Mouse (Mus musculus) hindlimb bud, embryonic 11.5 days (tissue): Measurements from ENCODE around the gene Zfp385a.
A peak's percentile ranks its signal among the peaks of the same experiment; 100 is the strongest.
"Not testable (repeated sequence)": the region's sequence is repeated elsewhere in the genome, so short reads cannot be mapped to it uniquely, and the experiment has no call there.

Experiments
- DNase-seq: peaks from one replicate; pipeline ENCODE4 v3.0.0-alpha.2; 2012; ENCODE audit warnings: low read depth, low spot score; ENCODE audit errors: extremely low spot score

The Zfp385a gene

GRCm38 (mm10) chr15:103293375-103293774, 46.5 kb downstream of the Zfp385a start:
- no peak for DNase-seq

DNA sequence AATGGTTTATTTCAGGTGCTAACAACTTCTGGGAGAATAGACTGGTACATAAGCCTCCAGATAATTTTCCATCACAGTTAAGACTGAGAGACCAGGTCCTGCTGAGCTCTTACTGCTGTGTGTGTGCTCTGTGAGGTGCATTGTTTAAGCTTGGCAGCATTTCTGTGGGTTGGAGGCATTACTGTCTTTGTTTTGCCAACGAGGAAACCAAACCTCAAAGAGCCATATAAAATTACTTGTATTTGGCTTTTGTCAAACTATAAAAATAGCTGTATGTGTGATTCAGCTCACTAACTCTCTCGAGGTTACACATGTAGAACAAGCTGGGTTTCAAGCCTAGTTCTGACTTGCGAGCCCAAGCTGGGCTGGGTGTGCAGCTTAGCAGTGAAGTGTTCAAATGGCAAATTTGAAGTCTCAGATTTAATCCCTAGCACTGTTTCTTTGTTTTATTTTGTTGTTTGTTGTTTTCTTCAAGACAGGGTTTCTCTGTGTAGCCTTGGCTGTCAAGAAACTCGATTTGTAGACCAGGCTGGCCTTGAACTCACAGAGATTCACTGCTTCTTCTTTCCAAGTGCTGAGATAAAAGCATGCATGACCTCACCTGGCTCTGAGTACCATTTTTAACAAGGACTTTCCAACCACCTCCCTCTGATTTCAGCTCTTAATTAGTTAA, 47.1 kb downstream of the Zfp385a start:
- no peak for DNase-seq

DNA sequence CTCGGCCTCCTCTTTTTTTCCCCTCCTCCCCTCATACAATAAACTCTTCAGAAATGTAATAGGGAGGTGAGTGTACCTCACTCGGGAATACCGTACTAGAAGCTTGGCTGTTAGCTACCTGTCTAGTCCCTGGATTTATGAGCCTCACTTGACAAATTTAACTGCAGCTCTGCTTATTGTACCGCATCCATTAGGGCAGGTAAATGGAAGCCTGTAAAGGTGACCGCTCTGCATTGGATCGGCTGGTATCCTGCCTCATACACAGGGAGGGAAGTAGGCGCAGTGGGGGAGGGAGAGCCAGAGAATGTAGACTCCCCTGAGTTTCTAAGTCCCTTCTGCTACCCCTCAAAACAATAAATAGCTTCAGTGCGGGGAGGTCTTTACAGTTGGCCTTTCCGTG, 49.0 kb downstream of the Zfp385a start:
- no peak for DNase-seq

DNA sequence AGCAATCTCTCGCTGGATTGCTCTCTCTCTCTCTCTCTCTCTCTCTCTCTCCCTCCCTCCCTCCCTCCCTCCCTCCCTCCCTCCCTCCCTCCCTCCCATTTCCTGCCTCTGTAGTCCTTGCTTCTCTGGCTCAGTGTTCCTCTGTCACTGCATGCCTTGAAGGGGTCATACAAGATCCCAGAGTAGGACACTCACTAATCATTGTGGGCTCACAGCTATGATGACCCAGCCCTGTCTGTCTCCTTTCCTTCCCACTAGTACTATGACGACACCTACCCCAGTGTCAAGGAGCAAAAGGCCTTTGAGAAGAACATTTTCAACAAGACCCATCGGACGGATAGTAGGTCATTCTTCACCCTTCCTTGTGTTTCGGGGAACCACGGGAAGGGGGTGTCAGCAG, 49.5 kb downstream of the Zfp385a start:
- no peak for DNase-seq

- DNase-seq = no peak
These were observed 50.3 kb downstream of the Zfp385a start for GRCm38 (mm10) chr15:103289600-103289999.

GRCm38 (mm10) chr15:103285778-103286417, 54.0 kb downstream of the Zfp385a start:
- DNase-seq = no peak

DNA sequence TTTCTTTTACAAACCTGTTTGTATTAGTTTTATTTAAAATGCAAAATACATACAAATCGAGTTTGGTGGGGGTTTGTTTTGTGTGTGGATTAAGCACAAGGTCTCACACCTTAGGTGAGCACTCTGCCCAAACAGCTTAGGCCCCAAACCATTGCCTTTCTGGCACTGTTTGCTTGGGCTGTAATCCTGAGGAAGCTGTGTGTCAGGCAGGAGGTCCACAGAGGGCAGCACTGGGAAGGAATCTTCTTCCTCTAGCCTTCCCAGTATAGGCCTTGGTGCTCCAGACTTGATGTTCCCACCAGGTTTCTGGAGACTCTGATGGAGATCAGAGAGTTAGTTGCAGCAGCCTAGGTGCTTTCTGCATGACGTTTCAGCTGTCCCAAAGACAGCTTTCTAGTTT, 55.2 kb downstream of the Zfp385a start:
- no peak for DNase-seq

DNA sequence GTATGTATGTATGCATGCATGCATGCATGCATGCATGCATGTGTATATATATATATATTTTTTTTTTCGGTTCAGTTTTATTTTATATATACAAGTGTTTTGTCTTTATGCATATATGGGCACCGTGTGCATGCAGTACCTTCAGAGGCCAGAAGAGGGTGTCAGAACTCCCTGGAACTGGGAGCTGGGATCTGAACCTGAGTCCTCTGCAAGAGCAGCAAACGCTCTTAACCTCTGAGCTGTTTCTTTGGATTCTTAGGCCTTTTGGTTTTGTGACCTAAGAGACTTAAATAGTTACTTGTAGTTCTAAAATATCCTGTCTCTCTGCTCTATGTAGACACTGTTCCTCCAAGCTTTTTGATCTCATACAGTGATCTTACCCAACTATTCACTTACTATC, 55.8 kb downstream of the Zfp385a start:
- DNase-seq = no peak

DNA sequence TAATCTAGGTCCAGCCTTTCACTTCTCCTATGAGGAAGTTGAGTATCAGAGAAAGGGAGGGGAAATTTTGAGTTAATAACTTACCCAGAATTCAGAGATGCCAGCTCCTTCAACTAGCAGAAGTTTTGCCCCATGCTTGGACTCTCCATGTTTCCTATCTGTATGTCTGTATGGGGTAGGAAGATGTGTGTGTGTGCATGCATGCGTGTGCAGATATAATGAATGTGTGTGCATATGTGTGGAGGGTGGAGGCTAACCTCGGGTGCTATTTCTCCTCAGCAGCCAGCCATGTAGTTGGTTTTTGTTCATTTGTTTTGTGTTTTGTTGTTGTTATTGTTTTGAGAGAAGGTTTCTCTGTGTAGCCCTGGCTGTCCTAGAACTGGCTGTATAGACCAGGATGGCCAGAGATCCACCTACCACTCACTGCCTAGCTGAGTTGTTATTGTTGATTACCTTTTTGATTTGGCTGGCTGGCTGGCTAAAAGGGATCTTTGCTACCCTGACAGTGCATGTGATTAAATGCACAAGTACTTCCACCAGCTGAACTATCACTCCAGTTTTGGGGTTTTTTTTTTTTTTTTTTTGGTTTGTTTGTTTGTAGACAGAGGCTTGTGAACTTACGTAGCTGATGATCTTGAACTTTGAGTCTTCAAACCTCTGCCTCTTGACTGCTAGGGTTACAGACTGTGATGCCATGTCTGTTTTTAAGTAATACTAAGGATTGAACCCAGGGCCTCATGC, 58.3 kb downstream of the Zfp385a start:
- DNase-seq = no peak

GRCm38 (mm10) chr15:103280817-103281464, 59.0 kb downstream of the Zfp385a start:
- DNase-seq = no peak

- DNase-seq = no peak
These were observed 60.1 kb downstream of the Zfp385a start for GRCm38 (mm10) chr15:103279750-103280149.

- no peak for DNase-seq
These were observed 61.9 kb downstream of the Zfp385a start for GRCm38 (mm10) chr15:103277949-103278348.

GRCm38 (mm10) chr15:103275943-103276342, 64.0 kb downstream of the Zfp385a start:
- not testable (repeated sequence) for DNase-seq

- DNase-seq = peak; percentile 99
These were observed 67.2 kb downstream of the Zfp385a start, which contains the start of gene Copz1 for GRCm38 (mm10) chr15:103272419-103273279. Gene Copz1 (plus strand): TSS chr15:103272714.

DNA sequence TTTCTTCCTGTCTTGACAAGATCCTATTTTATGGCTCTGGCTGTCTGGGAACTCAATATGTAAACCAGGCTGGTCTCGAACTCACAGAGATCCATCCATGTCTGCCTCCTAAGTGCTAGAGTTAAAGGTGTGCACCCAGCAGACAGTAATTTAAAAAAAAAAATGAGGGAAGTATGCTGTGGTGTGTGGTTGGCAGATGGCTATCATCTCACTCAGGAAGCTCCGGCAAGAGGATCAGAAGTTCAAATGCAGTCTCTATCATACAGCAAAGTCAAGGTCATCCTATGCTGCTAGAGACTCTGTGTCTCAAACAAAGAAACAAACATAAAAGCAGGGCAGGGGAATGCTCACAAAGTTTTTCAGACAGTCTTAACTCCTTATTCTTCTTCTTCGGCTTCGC, 71.0 kb downstream of the Zfp385a start:
- no peak for DNase-seq

GRCm38 (mm10) chr15:103264794-103265193, 75.1 kb downstream of the Zfp385a start:
- no peak for DNase-seq
